Mouse (Mus musculus) yolk sac, embryonic 10.5 days (tissue): Measurements from ENCODE around the gene Ssna1.
"Not testable (repeated sequence)": the region's sequence is repeated elsewhere in the genome, so short reads cannot be mapped to it uniquely, and the experiment has no call there.

ENCODE experiments used
- DNase-seq: peaks from one replicate; pipeline ENCODE4 v3.0.0-alpha.2; 2017; ENCODE audit warnings: low spot score

Ssna1 gene

GRCm38 (mm10) chr2:25261870-25262269, 10.4 kb downstream of the Ssna1 start:
- DNase-seq: peak; percentile 49

- DNase-seq: no peak
Observed at GRCm38 (mm10) chr2:25258887-25259286, 13.4 kb downstream of the Ssna1 start.

- not testable (repeated sequence) for DNase-seq
Observed at GRCm38 (mm10) chr2:25257250-25257649, 15.0 kb downstream of the Ssna1 start.

- not testable (repeated sequence) for DNase-seq
Observed at GRCm38 (mm10) chr2:25256443-25257109, 15.7 kb downstream of the Ssna1 start.

GRCm38 (mm10) chr2:25255284-25255779, 16.9 kb downstream of the Ssna1 start, which contains the start of gene Tmem203:
Gene Tmem203 (plus strand): TSS chr2:25255439.
- peak; percentile 92 for DNase-seq

GRCm38 (mm10) chr2:25252331-25252730, 19.9 kb downstream of the Ssna1 start:
- DNase-seq: no peak

GRCm38 (mm10) chr2:25246183-25247072, 25.8 kb downstream of the Ssna1 start, which contains the start of gene AL732309.1:
Gene AL732309.1 (minus strand): TSS chr2:25246863.
- no peak for DNase-seq

GRCm38 (mm10) chr2:25244144-25244543, 28.1 kb downstream of the Ssna1 start:
- DNase-seq: no peak

GRCm38 (mm10) chr2:25243342-25243741, 28.9 kb downstream of the Ssna1 start:
- no peak for DNase-seq

GRCm38 (mm10) chr2:25242101-25242506, 30.1 kb downstream of the Ssna1 start, which contains the start of the genes Rnf208 and Cysrt1:
Gene Rnf208 (plus strand): TSS chr2:25242255.
Gene Cysrt1 (minus strand): TSS chr2:25242452.
- no peak for DNase-seq

- no peak for DNase-seq
Observed at GRCm38 (mm10) chr2:25241438-25241775, 30.8 kb downstream of the Ssna1 start.

- DNase-seq: peak; percentile 89
Observed at GRCm38 (mm10) chr2:25240723-25241437, 31.4 kb downstream of the Ssna1 start.

- no peak for DNase-seq
Observed at GRCm38 (mm10) chr2:25240310-25240709, 31.9 kb downstream of the Ssna1 start.

- DNase-seq: no peak
Observed at GRCm38 (mm10) chr2:25239766-25240165, 32.5 kb downstream of the Ssna1 start.

- no peak for DNase-seq
Observed at GRCm38 (mm10) chr2:25238106-25238505, 34.1 kb downstream of the Ssna1 start.

- DNase-seq: no peak
Observed at GRCm38 (mm10) chr2:25237522-25237921, 34.7 kb downstream of the Ssna1 start.

- DNase-seq: peak; percentile 71
Observed at GRCm38 (mm10) chr2:25236614-25237013, 35.6 kb downstream of the Ssna1 start, which contains the start of gene Rnf224. Gene Rnf224 (minus strand): TSS chr2:25236787.

GRCm38 (mm10) chr2:25234551-25235220, 37.6 kb downstream of the Ssna1 start:
- peak; percentile 92 for DNase-seq

GRCm38 (mm10) chr2:25234050-25234449, 38.2 kb downstream of the Ssna1 start, which contains the start of gene Slc34a3:
Gene Slc34a3 (minus strand): TSS chr2:25234364.
- no peak for DNase-seq

GRCm38 (mm10) chr2:25233421-25233820, 38.8 kb downstream of the Ssna1 start:
- no peak for DNase-seq

GRCm38 (mm10) chr2:25231038-25231437, 41.2 kb downstream of the Ssna1 start:
- no peak for DNase-seq
